Mouse (Mus musculus): Measurements from ENCODE around the gene S100a5.

The S100a5 gene

DNA sequence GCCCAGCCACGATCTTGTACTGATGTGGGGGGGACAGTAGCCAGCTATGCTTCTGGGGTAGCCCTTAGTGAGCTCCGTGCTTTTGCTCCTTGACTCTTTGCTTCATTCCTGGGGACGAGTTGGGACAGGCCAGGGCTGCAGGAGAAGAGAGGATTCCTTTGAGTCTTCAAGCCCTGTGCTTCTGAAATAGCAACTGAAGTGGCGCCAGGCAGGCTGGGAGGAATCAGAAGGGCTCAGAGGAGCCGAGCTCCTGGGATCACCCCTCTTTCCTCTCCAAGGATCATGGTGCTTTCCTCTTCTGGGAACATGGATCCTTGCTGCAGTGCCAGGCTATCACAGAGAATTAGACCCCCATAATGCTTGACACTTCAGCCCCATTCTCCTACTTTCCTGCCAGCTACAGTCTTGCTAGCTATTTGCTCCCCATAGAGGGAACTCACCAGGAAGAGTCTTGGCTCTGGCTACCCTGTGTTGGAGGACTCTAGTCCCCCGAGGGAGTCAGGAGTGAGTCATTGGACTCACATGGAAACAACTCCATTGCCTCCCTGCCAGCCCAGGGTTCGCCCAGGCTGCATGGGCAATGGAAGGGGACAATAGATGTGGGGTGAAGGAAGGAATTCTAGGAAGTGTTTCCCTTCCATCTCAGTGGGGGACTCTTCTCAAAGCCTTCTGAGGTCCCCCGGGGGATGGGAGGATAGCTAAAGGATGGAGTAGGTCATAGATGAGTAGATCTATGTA, 7.7 kb upstream of the S100a5 start:
- DNase-seq (ENCODE audit: low spot score), result no peak

GRCm38 (mm10) chr3:90601486-90602110, 6.7 kb upstream of the S100a5 start, which contains the start of gene Gm42674:
Gene Gm42674 (plus strand): TSS chr3:90601904.
- DNase-seq (ENCODE audit: low spot score), result no peak

DNA sequence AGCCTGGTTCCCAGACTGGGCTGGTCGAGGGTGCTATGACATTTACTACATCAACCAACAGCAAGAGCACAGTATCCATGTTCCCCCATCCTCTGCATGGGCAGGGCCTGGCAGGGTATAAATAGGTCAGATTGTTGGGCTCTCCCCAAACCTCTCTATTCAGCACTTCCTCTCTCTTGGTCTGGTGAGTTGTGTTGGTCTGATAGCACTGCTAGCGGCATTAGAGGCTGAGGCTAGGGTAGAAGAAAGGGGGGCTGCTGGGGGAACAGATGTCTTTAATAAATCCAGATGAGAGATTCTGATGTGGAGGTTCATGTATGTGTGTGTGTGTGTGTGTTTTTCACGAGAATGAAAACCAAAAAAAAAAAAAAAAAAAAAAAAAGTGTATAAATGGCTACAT, 4.7 kb upstream of the S100a5 start, which contains the start of gene S100a4:
Gene S100a4, plus strand, starts transcription at position 149 of the 400 bp plus-strand sequence.
- DNase-seq (ENCODE audit: low spot score), result no peak

DNA sequence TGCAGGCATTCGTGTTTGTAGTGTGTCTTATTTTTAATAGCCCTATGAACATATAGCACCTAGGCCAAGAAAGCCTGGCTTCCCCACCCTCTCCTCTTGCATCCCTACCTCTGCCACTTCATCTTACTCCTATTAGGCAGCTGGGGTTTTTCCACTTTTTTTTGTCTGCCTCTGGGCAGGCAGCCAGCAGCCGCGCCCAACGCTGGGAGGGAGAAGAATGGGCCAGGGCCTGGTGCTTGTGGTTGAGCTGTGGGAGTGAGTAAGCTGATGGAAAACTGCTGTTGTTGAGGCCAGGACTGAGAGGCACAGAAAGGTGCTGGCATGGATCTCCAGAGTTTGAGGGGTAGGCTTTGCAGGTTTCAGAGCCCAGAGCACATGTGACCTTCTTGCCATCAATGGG, 3.9 kb upstream of the S100a5 start:
- no peak for DNase-seq (ENCODE audit: low spot score)

DNA sequence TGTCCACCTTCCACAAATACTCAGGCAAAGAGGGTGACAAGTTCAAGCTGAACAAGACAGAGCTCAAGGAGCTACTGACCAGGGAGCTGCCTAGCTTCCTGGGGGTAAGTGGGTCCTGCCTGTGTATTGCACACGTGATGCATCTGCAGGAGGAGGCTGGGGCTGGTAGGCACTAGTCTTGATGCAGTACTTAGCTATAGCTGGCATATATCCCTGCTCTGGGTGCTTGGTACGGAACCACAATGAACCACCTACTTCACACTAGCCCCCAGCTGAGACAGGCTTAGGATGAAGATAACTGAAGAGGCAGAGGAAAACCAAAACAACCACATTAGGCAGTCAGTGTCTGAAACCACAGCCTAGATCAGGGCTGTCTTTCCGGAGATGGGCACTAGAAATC, 3.3 kb upstream of the S100a5 start:
- no peak for DNase-seq (ENCODE audit: low spot score)

- no peak for DNase-seq (ENCODE audit: low spot score)
Measured at GRCm38 (mm10) chr3:90605736-90606135, 2.6 kb upstream of the S100a5 start.

DNA sequence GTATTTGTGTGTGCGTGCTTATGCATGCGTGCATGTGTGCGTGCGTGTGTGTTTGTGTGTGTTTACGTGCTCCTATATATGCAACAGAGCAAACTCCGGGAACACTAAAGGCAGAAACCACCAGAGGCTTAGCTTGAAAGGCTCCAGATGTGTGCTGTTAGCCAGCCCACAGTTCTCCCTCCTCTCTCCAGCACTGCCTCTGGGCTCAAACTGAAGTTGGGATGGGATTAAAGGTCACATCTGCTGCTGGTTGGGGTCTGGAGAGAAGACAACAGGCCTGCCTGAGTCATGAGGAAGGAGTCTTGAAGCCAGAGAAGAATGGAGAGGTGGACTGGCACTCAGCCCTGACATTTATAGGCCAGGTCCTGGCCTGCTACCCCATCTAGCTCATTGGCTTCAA, 2.1 kb upstream of the S100a5 start:
- peak; percentile 72 for DNase-seq (ENCODE audit: low spot score)

DNA sequence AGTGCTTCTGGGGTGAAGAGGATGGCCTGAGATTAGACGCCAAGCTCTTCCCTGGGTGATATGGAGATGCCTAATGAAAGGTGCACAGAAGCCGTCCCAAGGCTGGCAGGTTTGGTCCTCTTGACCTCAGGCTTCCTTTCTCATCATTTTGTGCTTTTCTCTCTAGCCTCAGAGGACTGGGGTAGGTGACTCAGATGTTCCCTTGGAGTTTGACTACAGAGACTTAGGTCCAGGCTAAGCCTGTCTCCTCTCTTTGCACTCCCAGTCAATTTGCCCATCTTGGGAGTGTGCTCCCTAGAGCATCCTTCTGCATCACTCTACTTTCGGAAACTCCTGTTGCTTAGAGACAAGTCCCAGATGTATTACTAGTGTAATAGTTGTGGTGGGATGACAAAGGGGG, 962 bp upstream of the S100a5 start:
- DNase-seq (ENCODE audit: low spot score), result no peak

DNA sequence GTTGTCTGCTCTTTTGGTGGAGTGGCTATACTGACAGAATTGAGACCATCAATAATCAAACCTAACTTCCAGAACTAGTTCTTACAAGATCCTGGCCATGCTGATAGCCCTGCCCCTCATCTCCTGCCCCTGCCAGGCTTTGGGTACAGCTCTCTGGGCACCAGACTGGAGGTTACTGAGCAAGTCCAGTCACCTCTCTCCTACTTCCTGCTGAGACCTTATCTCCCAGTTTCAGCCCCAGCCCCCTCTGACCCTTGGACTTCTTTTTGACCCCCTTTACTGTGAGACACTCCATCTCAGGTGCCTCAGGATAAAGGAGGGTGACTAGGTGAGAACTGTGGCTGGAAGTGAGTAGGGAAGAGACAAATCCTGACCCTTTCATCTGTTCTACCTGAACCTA, 779 bp downstream of the S100a5 start:
- no peak for DNase-seq (ENCODE audit: low spot score)

- DNase-seq (ENCODE audit: low spot score), result no peak
Measured at GRCm38 (mm10) chr3:90611494-90611893, 3.2 kb downstream of the S100a5 start.

- no peak for DNase-seq (ENCODE audit: low spot score)
Measured at GRCm38 (mm10) chr3:90612061-90612460, 3.7 kb downstream of the S100a5 start.

DNA sequence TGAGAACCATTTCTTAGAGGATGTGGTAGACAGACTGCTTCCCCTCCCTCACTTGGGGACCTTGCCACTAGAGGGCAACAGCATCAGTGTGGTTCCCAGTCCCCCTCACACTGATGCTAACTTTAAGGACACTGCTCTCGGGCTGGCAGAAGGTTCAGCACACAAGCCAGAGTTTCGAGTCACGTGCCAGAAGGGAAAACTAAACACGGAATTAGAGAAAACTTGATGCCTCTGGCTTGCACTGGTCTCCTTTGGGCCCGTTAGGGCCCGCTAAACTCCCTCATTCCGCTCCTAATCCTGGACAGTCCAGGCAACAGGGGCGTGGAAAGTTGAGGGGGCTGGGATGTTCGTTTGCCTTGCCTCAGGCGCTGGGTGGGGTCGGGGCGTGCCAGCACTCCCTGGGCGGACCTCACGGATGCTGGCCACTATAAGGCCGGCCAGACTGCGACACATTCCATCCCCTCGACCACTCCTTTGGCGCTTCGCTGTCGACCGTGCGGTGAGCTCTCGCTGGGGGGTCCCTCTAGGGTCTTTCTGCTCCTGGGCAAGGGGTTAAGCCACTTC, 4.5 kb downstream of the S100a5 start, which contains the start of gene S100a6:
Gene S100a6, plus strand, starts transcription at position 155 of the 564 bp plus-strand sequence.
- peak; percentile 84 for DNase-seq (ENCODE audit: low spot score)

GRCm38 (mm10) chr3:90613461-90614147, 5.3 kb downstream of the S100a5 start:
- DNase-seq (ENCODE audit: low spot score), result no peak

GRCm38 (mm10) chr3:90614148-90614530, 5.8 kb downstream of the S100a5 start:
- no peak for DNase-seq (ENCODE audit: low spot score)

DNA sequence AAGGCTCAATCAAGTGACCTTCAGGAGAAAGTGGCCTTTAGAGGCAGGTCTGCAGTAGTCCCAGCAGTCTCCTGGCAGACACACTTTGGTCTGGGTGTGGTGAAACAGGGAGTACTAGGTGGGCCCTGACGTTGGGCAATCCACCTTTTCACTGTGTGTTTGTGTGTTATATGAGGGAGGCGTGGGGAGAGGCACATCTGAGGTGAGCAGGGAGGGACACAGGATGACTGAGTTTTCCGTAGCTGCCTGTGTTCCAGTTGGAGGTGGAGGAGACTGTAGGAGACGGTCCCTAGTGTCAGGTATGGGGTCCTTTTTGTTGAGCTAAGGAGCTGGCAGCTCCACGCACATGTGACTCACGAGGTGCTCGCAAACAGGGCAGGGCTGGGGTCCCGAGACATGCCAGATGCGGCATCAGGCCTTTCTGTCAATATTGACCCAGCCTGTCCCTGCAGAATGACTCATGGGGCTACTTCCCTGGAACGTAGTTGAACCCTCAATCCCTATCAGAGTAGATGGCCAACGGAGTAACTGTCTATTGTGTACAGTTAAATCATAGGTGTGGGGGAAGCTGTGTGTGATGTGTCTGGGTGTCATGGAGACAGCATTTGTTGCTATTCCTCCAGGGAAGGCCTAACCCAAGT, 6.4 kb downstream of the S100a5 start:
- no peak for DNase-seq (ENCODE audit: low spot score)

DNA sequence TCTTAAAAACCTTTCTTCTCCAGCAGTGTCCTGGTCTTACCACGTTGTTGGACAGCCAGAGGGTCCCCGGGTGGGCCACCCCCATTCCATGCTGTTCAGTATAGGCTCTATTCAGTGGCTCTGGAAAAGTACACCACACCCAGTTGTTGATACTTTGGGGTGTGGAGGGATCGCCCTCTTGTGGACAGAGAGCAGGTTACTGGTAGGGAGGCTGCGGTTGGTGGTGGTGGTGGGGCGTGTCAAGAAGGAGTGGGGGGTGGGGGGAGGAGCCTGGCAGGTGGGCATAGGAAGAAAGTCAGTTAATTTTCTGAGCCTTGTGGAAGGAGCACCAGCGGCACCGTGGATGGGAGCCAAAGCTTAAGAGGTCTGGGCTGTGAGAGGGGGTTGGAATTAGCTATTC, 7.1 kb downstream of the S100a5 start:
- DNase-seq (ENCODE audit: low spot score), result peak; percentile 78

- no peak for DNase-seq (ENCODE audit: low spot score)
Measured at GRCm38 (mm10) chr3:90615911-90616310, 7.6 kb downstream of the S100a5 start.

GRCm38 (mm10) chr3:90617586-90617985, 9.3 kb downstream of the S100a5 start:
- no peak for DNase-seq (ENCODE audit: low spot score)

- DNase-seq (ENCODE audit: low spot score), result no peak
Measured at GRCm38 (mm10) chr3:90621552-90621951, 13.2 kb downstream of the S100a5 start.

GRCm38 (mm10) chr3:90623435-90624071, 15.2 kb downstream of the S100a5 start:
- DNase-seq (ENCODE audit: low spot score), result peak; percentile 61

DNA sequence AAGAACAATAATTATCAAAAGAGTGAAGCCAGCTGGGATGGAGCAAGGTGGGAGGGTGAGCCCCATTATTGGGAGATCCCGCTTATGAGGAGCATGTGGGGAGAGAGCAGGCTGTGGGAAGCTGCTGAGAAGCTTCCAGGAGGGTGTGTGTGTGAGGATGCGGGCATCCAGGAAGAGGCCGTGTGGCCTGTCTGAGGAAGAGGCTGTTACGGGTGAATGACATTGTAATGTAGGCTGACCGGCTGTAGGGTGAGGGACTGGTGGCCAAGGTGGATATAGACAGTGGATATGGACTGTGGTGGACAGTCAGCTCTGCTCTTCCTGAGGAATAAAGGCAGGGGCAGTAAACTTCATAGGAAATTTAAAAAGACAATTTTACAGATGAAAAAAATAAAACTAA, 17.2 kb downstream of the S100a5 start:
- DNase-seq (ENCODE audit: low spot score), result no peak
